Mouse (Mus musculus): ENCODE measurements around the gene Olfr926. TPM values are rescaled to one million over a fixed set of nuclear protein-coding genes. Genes with fewer than 3 reads are reported as not detected.
"Not testable (repeated sequence)": the region's sequence is repeated elsewhere in the genome, so short reads cannot be mapped to it uniquely, and the experiment has no call there.

The Olfr926 gene
- not detected in 2 replicates for total RNA-seq (2017)

DNA sequence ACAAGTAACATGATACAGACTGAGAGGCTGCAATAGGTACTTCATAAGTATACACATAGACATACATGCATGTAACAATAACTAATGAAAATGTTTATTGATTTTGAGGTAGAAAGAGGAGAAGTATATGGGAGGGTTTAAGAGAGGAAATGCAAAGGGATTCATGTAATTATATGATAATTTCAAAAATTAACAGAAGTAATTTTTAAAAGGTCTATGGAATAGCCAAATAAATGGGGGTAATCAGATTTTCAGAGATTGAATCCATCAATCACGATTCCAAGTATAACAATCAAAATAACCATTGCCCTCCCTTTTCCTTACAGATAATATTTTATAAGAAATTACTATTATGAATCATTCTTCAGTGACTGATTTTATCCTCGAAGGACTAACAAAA is at the start of gene Olfr926:
Gene Olfr926, plus strand, starts transcription at position 301 of the 400 bp plus-strand sequence.
- no peak for ATAC-seq (ENCODE audit: extremely low read depth, insufficient number of reproducible peaks, low FRiP score, poor library complexity, severe bottlenecking)

DNA sequence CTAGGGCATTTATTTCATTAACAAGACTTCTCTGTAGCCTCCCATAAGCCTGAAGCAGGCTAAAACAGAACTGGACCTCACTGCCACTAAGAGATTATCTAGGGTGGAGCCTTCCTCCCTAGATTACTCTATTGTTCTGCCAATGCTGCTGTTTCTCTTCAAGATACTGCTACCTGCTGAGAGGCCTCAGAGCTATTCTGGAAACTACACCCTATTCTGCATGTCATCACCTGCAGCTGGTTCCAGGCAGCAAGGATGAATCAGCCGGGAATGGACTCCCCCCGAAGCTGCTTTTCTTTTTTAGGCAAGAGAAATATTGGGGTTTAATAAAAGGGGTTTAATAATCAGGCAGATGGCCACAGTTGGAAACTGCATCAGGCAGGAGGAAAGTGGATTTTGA is 43.9 kb upstream of the Olfr926 start:
- no peak for ATAC-seq (ENCODE audit: extremely low read depth, insufficient number of reproducible peaks, low FRiP score, poor library complexity, severe bottlenecking)

DNA sequence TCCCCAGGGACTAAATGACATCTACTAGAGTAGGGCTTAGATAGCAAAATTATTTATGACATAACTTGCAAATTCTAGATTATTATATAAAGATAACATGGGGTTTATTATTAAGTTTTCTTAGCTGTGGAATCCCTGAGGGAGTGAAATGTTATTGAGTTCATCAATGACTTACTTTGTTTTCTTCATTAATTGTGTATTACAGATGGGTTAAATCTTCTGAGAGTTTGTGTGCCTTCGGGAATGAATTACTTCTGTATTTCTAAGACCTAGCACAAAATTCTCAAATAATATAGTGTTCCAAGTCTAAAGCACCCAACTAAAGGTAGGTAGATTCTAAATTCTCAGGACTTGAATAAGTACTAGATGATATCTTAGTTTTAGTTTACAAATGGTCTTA is 32.8 kb upstream of the Olfr926 start, which contains the start of gene Olfr924:
Gene Olfr924, plus strand, starts transcription at position 301 of the 400 bp plus-strand sequence.
- ATAC-seq (ENCODE audit: extremely low read depth, insufficient number of reproducible peaks, low FRiP score, poor library complexity, severe bottlenecking), result no peak

DNA sequence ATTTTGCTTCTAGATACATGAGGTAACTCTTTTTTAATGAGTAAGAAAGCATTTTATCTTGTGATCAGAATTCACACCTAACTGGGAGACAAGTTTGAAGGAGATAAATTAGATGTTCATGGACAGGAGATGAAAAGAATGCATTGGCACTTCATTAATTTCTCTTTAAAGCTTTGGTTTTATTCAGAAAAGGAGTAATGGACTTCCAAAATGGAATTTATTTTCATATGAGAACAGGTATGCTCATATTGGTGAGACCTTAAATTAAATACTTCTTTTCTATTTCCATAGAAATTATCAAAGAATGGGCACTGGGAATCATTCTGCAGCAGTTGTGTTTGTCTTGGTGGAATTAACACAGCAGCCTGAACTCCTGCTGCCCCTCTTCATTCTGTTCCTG is 22.2 kb upstream of the Olfr926 start, which contains the start of gene Olfr26:
Gene Olfr26, plus strand, starts transcription at position 301 of the 400 bp plus-strand sequence.
- ATAC-seq (ENCODE audit: extremely low read depth, insufficient number of reproducible peaks, low FRiP score, poor library complexity, severe bottlenecking), result no peak

DNA sequence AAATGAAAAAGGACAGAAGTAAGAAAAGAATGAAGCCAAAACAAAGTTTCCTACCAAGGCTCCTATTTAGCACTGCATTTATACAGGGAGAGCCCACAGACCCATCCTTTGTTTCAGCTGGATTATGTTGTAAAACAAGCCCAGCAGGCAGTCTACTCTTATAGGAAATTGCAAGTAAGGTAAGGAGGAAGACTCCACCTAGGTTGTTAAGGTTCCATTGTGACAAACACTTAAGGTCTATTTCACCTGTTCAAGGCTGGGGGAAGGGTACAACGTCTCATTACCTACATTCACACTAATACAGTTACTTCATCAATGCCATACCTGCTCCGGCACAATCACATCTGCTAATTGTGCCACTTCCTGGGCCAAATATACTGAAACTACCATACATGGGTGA is 2.0 kb upstream of the Olfr926 start:
- ATAC-seq (ENCODE audit: extremely low read depth, insufficient number of reproducible peaks, low FRiP score, poor library complexity, severe bottlenecking), result not testable (repeated sequence)

Other genes with a start within 250 kb of the Olfr926 start
- not detected in 2 replicates for gene Olfr916, start 217.3 kb upstream of the Olfr926 start, total RNA-seq (2017)
- gene Olfr917, start 211.3 kb upstream of the Olfr926 start, total RNA-seq (2017), result not detected in 2 replicates
- gene Olfr918, start 202.5 kb upstream of the Olfr926 start, total RNA-seq (2017), result not detected in 2 replicates
- gene Olfr919, start 173.5 kb upstream of the Olfr926 start, total RNA-seq (2017), result not detected in 2 replicates
- 9.8 and 10.4 TPM in 2 replicates for gene Vwa5a, start 158.9 kb upstream of the Olfr926 start, total RNA-seq (2017)
- 0.12 TPM in 2 replicates for gene Olfr920, start 124.8 kb upstream of the Olfr926 start, total RNA-seq (2017)
- not detected in 2 replicates for gene Olfr921, start 104.1 kb upstream of the Olfr926 start, total RNA-seq (2017)
- not detected in 2 replicates for gene Olfr922, start 62.5 kb upstream of the Olfr926 start, total RNA-seq (2017)
- not detected in 2 replicates for gene Olfr923, start 50.6 kb upstream of the Olfr926 start, total RNA-seq (2017)
- not detected in 2 replicates for gene Olfr924, start 32.7 kb upstream of the Olfr926 start, total RNA-seq (2017)
- gene Olfr26, start 22.1 kb upstream of the Olfr926 start, total RNA-seq (2017), result not detected in 2 replicates
- gene Olfr930, start 52.7 kb downstream of the Olfr926 start, total RNA-seq (2017), result not detected in 2 replicates
- not detected in 2 replicates for gene Olfr933, start 95.2 kb downstream of the Olfr926 start, total RNA-seq (2017)
- not detected in 2 replicates for gene Olfr934, start 111.2 kb downstream of the Olfr926 start, total RNA-seq (2017)
- not detected in 2 replicates for gene Olfr935, start 122.6 kb downstream of the Olfr926 start, total RNA-seq (2017)
- gene Olfr146, start 146.3 kb downstream of the Olfr926 start, total RNA-seq (2017), result 0.35 TPM in 1 of 2 replicates, not detected in the other
- not detected in 2 replicates for gene Olfr937, start 187.8 kb downstream of the Olfr926 start, total RNA-seq (2017)
- not detected in 2 replicates for gene Olfr938, start 201.8 kb downstream of the Olfr926 start, total RNA-seq (2017)

Data from neutrophil, adult 5-6 weeks (primary cell).